Mouse (Mus musculus): ENCODE data around the gene Stpg3. TPM values are rescaled to one million over a fixed set of nuclear protein-coding genes. Genes with fewer than 3 reads are reported as not detected.

The Stpg3 gene
- polyA plus RNA-seq, 1 experiment from 2014 or later: not detected

DNA sequence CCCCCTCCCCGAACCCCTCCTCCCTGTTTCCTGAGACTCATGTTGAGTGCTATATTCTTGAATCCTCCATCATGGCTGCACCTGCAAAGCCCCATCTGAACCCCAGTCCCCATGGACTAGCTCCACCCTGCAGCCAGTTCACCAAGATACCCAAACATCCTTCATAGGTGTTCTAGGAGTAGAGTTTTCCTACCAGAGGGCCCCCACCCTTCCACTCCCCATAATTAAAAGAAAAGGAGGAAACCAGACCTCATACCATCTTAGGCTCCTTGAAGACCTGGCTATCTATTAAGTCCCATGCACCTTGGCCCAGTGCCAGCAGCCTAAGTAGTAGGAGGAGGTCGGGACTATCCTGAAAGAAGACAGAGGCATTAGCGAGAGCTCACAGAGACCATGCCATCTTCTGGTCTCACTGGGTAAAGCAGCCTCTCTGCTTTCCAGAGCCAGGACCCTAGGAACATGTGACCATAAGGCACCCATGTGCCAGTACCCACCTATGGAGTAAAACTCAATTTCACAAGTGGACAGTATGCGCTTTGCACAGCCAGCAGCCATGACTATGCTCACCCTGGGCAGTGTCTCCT, 10.7 kb downstream of the Stpg3 start:
- Histone ChIP-seq H3K4me3 (ENCODE audit: low read depth, low read length) (no peak overlapping the region), H3K4me1 (ENCODE audit: control insufficient read depth, insufficient read depth, low read length) (no peaks in the 10 kb centered on the region), H3K36me3 (ENCODE audit: control insufficient read depth, insufficient read depth, low read length) (peaks cover 25% of the 10 kb centered on the region), H3K9me3 (ENCODE audit: control insufficient read depth, low read length) (no peaks in the 10 kb centered on the region), H3K27me3 (ENCODE audit: control insufficient read depth, insufficient read depth, low read length) (no peaks in the 10 kb centered on the region), H3K27ac (ENCODE audit: low read depth, low read length) (no peak overlapping the region), H3K4me2 (no peak overlapping the region), H3K9ac (ENCODE audit: low read length) (no peak overlapping the region)
- 68% methylated on average over 4 of the region's 4 CpGs for WGBS
- ATAC-seq (ENCODE audit: low FRiP score) (0 out of 2 replicates have a peak, but pooled peaks have one; percentile 19), DNase-seq (ENCODE audit: low spot score, missing footprints) (peak; percentile 56)

DNA sequence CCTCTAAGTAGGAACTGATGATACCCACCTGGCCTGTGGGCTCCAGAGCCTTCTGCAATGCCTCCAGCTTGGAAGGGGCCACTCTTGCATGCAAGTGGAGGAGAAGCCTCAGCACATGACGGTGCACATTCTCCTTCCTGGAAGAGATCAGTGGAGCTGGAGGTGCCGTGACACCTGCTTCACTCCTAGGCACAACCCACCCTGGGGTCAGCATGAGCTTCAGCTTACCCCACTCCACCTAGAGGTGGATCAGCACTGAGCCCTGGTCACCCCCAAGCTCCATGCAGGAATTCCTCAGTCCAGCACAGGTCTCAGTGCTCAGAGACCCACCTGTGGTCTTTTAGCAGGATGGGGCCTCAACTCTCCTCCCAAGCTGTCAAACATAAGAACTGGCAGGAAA, 13.8 kb downstream of the Stpg3 start:
- ATAC-seq (ENCODE audit: low FRiP score): no peak
- peaks cover 25% of the 10 kb centered on the region for H3K36me3 ChIP-seq (ENCODE audit: control insufficient read depth, insufficient read depth, low read length)
- no peak overlapping the region for H3K4me2 ChIP-seq
- H3K9me3 ChIP-seq (ENCODE audit: control insufficient read depth, low read length): no peaks in the 10 kb centered on the region
- no peak overlapping the region for H3K9ac ChIP-seq (ENCODE audit: low read length)
- 96% methylated on average over 2 of the region's 2 CpGs for WGBS
- H3K4me1 ChIP-seq (ENCODE audit: control insufficient read depth, insufficient read depth, low read length): no peaks in the 10 kb centered on the region
- H3K27ac ChIP-seq (ENCODE audit: low read depth, low read length): no peak overlapping the region
- DNase-seq (ENCODE audit: low spot score, missing footprints): no peak
- peaks cover 11% of the 10 kb centered on the region for H3K27me3 ChIP-seq (ENCODE audit: control insufficient read depth, insufficient read depth, low read length)
- no peak overlapping the region for H3K4me3 ChIP-seq (ENCODE audit: low read depth, low read length)

DNA sequence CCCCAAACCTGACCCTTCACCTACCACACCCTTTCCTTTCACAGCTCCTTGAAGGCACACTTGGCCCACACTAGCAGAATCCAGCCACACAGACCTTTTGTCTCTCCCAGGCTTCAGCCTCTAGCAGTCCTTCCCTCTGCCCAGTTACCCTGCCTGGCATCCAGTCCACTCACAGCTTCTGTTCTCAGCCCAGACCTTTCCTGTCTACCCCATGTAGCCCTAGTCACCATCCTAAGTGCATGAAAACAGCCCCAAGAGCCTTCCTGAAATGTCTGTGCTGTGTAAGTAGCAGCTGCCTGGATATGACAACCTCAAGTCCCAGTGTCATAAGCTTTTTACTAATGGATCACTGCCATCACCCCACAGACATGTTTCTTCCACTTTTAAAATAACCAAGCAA, 16.5 kb downstream of the Stpg3 start:
- ATAC-seq (ENCODE audit: low FRiP score): no peak
- DNase-seq (ENCODE audit: low spot score, missing footprints): no peak
- peaks cover 20% of the 10 kb centered on the region for H3K36me3 ChIP-seq (ENCODE audit: control insufficient read depth, insufficient read depth, low read length)

DNA sequence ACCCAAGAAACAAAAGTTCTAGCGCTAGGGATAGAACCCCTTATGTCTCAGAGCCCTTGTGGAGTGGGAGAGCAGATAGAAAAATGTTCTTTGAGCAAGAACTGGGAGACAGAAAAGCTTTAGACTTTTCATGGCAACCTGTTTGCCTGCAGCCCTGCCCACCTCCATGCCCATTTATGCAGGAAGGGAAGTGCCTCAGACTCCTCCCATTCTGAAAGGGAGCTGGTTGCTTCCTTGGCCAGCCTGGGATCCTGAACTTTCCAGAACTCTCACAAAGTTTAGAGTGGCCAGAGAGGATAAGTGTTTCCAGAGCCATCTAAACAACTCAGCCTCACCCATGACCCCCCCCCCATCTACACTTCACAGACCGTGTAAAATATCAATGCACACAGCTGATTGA, 17.2 kb downstream of the Stpg3 start:
- Histone ChIP-seq H3K4me1 (ENCODE audit: control insufficient read depth, insufficient read depth, low read length) (peaks cover 5% of the 10 kb centered on the region; the same call in 1 of the 2 replicates), H3K36me3 (ENCODE audit: control insufficient read depth, insufficient read depth, low read length) (peaks cover 15% of the 10 kb centered on the region), H3K27me3 (ENCODE audit: control insufficient read depth, insufficient read depth, low read length) (peaks cover 29% of the 10 kb centered on the region), H3K4me2 (no peak overlapping the region), H3K9ac (ENCODE audit: low read length) (no peak overlapping the region), H3K4me3 (ENCODE audit: low read depth, low read length) (no peak overlapping the region), H3K9me3 (ENCODE audit: control insufficient read depth, low read length) (no peaks in the 10 kb centered on the region), H3K27ac (ENCODE audit: low read depth, low read length) (no peak overlapping the region)
- ATAC-seq (ENCODE audit: low FRiP score) (no peak), DNase-seq (ENCODE audit: low spot score, missing footprints) (peak; percentile 77)
- WGBS: 16% methylated on average over 2 of the region's 2 CpGs

More for the DNA sequence above, 16.5 kb downstream of the Stpg3 start:
- Histone ChIP-seq H3K9me3 (ENCODE audit: control insufficient read depth, low read length) (no peaks in the 10 kb centered on the region), H3K27ac (ENCODE audit: low read depth, low read length) (no peak overlapping the region), H3K4me1 (ENCODE audit: control insufficient read depth, insufficient read depth, low read length) (peaks cover 5% of the 10 kb centered on the region; the same call in 1 of the 2 replicates), H3K4me2 (no peak overlapping the region), H3K4me3 (ENCODE audit: low read depth, low read length) (no peak overlapping the region), H3K27me3 (ENCODE audit: control insufficient read depth, insufficient read depth, low read length) (peaks cover 29% of the 10 kb centered on the region), H3K9ac (ENCODE audit: low read length) (no peak overlapping the region)

DNA sequence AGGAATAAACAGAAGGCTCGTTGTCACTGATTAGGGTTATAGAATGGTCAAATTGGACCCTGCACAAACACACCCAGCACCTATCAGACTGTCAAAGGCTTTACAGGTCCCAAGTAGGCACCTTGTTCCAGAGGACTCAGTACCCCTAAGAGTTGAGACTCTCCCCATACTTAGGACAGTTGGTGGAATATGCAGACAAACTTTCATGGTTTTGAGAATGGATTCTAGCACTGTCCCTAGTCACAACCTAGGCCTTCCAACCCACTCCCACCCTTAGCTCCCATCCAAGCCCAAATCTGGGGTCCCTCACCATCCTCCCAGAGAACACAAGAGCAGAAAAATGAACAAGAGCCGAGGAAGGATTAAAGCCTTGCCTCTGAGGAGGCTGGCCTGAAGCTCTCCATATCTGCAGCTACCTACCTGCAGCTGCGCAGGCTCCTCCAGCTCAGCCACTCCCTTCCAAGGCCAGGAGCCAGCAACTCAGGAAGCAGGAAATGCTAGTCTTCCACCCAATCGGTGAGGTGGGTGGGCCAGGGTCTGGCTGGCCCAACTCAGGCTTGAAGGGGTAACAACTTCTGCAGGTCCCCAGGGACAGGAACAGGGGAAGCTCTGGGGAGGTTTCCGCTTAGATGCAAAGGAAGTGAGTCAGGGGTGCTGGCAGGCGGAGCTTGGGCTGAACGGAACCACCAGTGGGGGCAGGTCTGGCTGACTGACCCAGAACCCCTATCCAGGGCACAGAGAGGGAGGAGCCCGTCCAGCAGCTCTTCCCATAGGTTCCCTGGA, 18.1 kb downstream of the Stpg3 start, which contains the start of gene Tor4a:
Gene Tor4a (minus strand): TSS at position 715 of the 783 bp plus-strand sequence.
- no peak within 1 kb of the TSS for H3K27ac ChIP-seq (ENCODE audit: low read depth, low read length)
- WGBS: 15% methylated on average over 8 of the region's 8 CpGs
- H3K4me1 ChIP-seq (ENCODE audit: control insufficient read depth, insufficient read depth, low read length): peaks cover 5% of the 10 kb centered on the region; the same call in 1 of the 2 replicates
- DNase-seq (ENCODE audit: low spot score, missing footprints) (peak; percentile 82), ATAC-seq (ENCODE audit: low FRiP score) (no peak)
- H3K9ac ChIP-seq (ENCODE audit: low read length): no peak within 1 kb of the TSS
- H3K4me3 ChIP-seq (ENCODE audit: low read depth, low read length): peak within 1 kb of the TSS; percentile 9
- no peak within 1 kb of the TSS; the same call in 1 of the 2 replicates for H3K4me2 ChIP-seq
- peaks cover 29% of the 10 kb centered on the region for H3K27me3 ChIP-seq (ENCODE audit: control insufficient read depth, insufficient read depth, low read length)
- H3K36me3 ChIP-seq (ENCODE audit: control insufficient read depth, insufficient read depth, low read length): peaks cover 15% of the 10 kb centered on the region
- no peaks in the 10 kb centered on the region for H3K9me3 ChIP-seq (ENCODE audit: control insufficient read depth, low read length)

DNA sequence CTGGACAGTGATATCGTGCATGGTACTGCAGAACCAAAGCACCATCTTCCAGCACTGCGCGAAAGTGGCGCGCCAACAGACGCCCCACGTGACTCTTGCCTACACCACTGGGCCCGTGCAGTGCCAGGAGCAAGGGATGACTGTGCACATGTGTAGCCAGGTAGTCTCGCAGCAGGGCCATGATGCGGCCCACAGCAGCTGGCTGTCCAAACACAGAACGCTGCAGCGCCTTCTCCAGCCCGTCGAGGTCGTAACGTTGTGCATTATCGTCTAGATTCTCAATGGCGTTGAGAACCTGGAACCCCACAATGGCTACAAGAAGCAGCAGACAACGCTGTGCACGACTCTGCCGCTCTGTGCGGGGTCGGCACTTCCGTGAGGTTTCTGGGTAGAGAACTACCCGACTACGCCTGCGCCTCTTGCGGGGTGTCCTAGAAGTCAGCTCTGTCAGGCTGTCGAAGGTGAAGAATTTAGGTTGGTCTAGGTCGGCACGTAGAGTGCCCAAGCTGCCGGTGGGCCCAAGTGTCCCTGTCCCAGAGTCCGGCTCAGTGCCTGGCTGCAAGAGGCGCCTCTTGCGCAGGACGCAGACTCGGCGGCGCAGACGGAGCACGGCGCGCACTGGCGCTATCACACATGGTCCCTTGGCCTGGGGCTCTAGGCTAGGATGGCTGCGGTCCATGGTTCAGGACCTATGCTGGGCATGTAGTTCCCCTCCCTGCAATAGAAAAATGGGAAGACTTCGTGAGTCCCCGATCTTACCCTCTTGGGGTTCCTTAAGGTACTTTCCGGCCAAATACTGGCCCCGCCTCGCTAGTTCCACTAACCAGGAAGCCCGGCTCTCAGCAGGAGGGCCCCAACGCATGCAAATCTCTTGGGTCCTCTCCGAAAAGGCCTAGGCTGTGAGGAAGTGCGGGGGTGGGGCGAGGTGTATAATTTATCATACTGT, 19.0 kb downstream of the Stpg3 start:
- no peak overlapping the region for H3K27ac ChIP-seq (ENCODE audit: low read depth, low read length)
- H3K9me3 ChIP-seq (ENCODE audit: control insufficient read depth, low read length): no peaks in the 10 kb centered on the region
- DNase-seq (ENCODE audit: low spot score, missing footprints) (peak; percentile 85), ATAC-seq (ENCODE audit: low FRiP score) (no peak)
- H3K27me3 ChIP-seq (ENCODE audit: control insufficient read depth, insufficient read depth, low read length): peaks cover 29% of the 10 kb centered on the region
- H3K4me2 ChIP-seq: peak overlapping the region; percentile 7; the same call in 1 of the 2 replicates
- H3K4me1 ChIP-seq (ENCODE audit: control insufficient read depth, insufficient read depth, low read length): peaks cover 5% of the 10 kb centered on the region; the same call in 1 of the 2 replicates
- H3K9ac ChIP-seq (ENCODE audit: low read length): no peak overlapping the region
- 20% methylated on average over 55 of the region's 55 CpGs for WGBS
- H3K4me3 ChIP-seq (ENCODE audit: low read depth, low read length): peak overlapping the region; percentile 9
- H3K36me3 ChIP-seq (ENCODE audit: control insufficient read depth, insufficient read depth, low read length): peaks cover 8% of the 10 kb centered on the region

DNA sequence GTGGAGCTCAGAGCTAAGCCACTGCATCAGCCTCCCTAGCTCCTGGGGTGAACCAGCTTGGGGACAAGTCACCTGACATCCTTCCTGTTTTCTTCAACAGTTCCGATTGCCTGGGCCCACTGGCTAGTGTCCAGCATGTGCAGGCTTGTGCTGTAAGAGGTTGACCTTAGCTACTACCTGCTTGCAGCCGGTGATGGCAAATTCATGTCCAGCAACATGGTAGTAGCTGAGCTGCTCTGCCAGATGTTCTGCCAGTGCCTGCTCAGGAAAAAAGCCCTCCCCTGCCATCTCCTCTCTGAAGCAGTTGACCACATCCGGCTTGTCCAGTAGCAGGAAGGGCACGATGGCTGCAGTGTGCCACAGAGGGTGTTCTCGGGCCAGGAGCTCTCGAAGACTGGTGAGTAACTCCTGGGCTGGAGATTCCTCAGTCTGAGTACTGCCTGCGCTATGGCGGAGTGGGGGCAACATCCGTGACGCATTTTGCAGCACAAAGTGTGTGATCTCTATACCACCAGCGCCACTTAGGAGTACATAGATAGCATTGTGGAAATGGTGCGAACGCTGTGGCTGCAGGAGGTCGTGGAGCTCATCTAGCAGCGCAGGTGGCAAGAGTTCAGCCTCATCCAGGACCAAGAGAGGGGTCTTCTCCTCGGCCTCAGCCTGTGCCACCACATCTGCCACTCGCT, 19.8 kb downstream of the Stpg3 start:
- WGBS: 88% methylated on average over 17 of the region's 17 CpGs
- ATAC-seq (ENCODE audit: low FRiP score) (no peak), DNase-seq (ENCODE audit: low spot score, missing footprints) (peak; percentile 66)
- H3K9ac ChIP-seq (ENCODE audit: low read length): no peak overlapping the region
- no peak overlapping the region for H3K27ac ChIP-seq (ENCODE audit: low read depth, low read length)
- peaks cover 5% of the 10 kb centered on the region; the same call in 1 of the 2 replicates for H3K4me1 ChIP-seq (ENCODE audit: control insufficient read depth, insufficient read depth, low read length)
- H3K4me2 ChIP-seq: no peak overlapping the region
- no peak overlapping the region for H3K4me3 ChIP-seq (ENCODE audit: low read depth, low read length)
- no peaks in the 10 kb centered on the region for H3K9me3 ChIP-seq (ENCODE audit: control insufficient read depth, low read length)
- H3K27me3 ChIP-seq (ENCODE audit: control insufficient read depth, insufficient read depth, low read length): peaks cover 29% of the 10 kb centered on the region
- H3K36me3 ChIP-seq (ENCODE audit: control insufficient read depth, insufficient read depth, low read length): no peaks in the 10 kb centered on the region; the same call in 1 of the 2 replicates

DNA sequence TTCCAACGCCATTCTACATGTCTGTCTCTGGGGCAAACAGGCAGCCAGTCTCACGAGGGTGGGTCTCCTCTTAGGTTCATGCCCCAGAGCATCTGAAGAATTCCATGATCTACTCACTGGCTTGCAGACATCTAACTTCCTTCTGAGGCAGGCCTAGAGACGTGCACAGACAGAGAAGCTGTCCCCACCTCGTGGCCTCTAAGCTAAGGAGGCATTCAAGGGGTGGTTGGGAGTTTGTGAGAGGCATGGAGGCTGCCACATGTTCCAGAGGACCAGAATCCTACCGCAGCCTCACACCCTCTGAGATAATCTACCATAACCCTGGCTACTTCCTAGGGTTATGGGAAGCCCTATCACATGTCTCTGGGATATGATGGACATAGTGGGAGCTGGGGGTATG, 20.4 kb downstream of the Stpg3 start:
- Histone ChIP-seq H3K27me3 (ENCODE audit: control insufficient read depth, insufficient read depth, low read length) (peaks cover 29% of the 10 kb centered on the region), H3K4me3 (ENCODE audit: low read depth, low read length) (no peak overlapping the region), H3K9me3 (ENCODE audit: control insufficient read depth, low read length) (no peaks in the 10 kb centered on the region), H3K36me3 (ENCODE audit: control insufficient read depth, insufficient read depth, low read length) (no peaks in the 10 kb centered on the region; the same call in 1 of the 2 replicates), H3K27ac (ENCODE audit: low read depth, low read length) (no peak overlapping the region), H3K4me1 (ENCODE audit: control insufficient read depth, insufficient read depth, low read length) (peaks cover 5% of the 10 kb centered on the region; the same call in 1 of the 2 replicates), H3K4me2 (no peak overlapping the region), H3K9ac (ENCODE audit: low read length) (no peak overlapping the region)
- DNase-seq (ENCODE audit: low spot score, missing footprints) (no peak), ATAC-seq (ENCODE audit: low FRiP score) (no peak)
- 76% methylated on average over 5 of the region's 5 CpGs for WGBS

Measured in midbrain, embryonic 11.5 days (tissue).